Mouse (Mus musculus) neutrophil, adult 5-6 weeks (primary cell): ENCODE data around the gene Izumo1. TPM values are rescaled to one million over a fixed set of nuclear protein-coding genes. Genes with fewer than 3 reads are reported as not detected.
A peak's percentile ranks its signal among the peaks of the same experiment; 100 is the strongest.
"Not testable (repeated sequence)": the region's sequence is repeated elsewhere in the genome, so short reads cannot be mapped to it uniquely, and the experiment has no call there.

Source experiments
- ATAC-seq: fragments of 151-379, 151-347 bp; 2 replicates; pipeline ENCODE4 v1.8.0; 2017; ENCODE audit warnings: mild to moderate bottlenecking, moderate TSS enrichment; ENCODE audit not compliant: insufficient number of reproducible peaks, poor library complexity, low FRiP score, severe bottlenecking; ENCODE audit errors: extremely low read depth
- total RNA-seq: library from RNA; stranded (forward); fragments of 200-1000 nt; gene quantifications from 2 replicates; pipeline ENCODE4 v1.2.3, GENCODE M21; 2017

The Izumo1 gene
- total RNA-seq, 1 experiment from 2014 or later = not detected

DNA sequence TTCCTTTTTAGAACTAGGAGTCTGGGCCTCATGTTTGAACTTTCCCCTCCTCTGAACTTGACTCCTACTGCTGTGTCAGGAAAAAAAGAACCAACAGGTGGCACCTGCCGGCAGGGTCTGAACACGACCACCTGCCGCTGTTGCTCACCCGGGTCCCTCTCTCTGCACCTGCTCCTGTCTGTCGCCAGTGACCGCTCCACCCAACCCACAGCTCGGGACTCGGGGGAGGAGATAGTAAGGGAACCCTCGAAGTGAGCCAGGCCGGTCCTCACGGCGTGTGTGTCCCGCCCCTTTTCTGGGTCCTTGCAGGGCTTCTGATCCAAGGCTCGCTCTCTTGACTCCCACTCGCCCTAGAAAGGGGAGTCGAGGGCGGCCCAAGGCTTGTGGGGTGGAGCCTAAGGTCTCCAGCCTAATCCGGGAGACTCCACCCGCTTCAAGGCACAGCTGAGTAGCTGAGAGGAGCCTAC, 18.0 kb downstream of the Izumo1 start, which contains the start of gene Mamstr:
TSS of gene Mamstr (plus strand) at position 417 of the 467 bp plus-strand sequence.
- ATAC-seq = no peak

DNA sequence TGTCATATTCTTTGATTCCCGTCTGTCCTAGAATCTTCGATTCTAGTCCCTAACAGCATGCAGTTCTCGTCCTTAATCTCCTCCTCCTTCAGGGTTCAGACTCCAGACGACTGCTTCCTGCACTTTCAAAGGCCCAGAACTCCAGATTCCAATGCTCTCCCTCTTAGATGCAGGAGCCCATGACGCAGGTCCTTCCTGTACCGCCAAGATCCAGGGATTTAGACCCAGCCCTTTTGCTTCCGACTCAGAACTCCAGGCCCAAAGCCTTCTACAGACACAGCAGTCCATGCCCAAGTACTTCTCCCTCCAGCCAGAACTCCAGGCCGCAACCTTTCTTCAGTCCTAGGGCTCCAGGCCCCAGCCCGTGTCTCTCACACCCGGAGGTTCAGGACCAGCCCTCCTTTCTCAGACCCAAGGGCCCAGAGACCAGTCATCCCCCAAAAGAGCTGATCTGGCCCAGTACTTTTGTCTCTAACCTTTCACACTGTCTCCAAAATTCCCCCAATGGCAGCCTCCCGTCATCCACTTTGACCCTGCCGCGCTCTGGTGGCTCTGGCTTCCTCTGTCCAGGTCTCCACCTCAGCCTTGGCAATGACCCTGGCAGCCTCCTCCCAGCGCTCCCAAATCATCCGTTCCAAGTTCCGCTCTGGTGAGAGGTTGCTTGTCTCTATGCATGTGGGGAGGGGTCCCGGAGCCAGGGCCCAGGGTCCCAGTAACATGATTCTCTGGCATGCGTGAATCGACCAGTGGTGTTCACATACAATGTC, 18.8 kb downstream of the Izumo1 start:
- ATAC-seq = no peak

DNA sequence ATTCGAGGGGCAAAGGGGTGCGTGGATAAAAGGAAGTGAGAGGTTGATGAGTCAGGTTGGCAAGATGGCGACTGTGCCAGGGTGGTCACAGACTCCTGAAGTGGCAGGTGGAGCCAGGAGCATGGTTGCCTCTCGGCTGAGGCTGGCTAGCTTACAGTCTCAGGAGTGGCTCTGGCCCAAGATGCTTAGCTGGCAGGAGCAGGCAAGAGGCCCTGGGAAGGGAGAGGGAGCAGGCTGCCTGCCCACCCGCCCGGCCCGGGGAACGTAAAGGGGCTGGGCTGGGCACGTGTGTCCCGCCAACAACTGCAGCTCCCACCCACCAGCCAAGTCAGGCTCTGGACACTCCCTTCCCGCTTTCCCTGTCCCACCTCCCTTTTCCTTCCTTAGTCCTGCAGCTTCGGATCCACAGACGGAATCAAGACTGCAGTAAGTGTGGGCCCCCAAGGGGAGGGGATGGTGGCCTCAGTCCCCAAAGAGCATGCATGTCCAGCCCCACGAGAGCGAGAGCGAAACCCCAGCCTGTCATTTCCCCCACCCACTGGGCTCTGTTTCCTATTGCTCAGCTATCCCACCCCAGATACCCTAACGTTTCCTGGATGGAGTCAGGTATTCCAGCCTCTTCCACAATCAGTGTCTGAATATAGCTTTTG, 19.9 kb downstream of the Izumo1 start:
- no peak for ATAC-seq

DNA sequence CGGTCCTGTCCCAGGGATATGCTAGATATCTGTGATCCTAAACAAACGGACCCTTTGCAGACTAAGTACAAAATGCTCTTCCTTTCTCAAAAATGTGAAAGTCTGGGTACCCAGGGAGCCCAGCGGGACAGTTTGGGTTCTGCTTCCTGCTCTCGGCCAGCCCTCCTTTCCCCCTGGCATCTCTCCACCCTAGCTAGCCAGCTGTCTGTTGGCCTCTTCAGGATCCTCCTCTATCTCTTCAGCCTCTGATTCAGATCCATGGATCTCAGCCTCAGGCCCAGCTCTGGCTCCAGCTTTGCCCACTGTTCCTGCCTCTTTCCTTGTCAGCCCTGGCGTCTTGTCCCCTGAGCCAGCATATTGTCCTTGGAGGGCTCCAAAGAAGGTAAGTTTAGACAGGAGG, 20.5 kb downstream of the Izumo1 start:
- ATAC-seq = no peak

DNA sequence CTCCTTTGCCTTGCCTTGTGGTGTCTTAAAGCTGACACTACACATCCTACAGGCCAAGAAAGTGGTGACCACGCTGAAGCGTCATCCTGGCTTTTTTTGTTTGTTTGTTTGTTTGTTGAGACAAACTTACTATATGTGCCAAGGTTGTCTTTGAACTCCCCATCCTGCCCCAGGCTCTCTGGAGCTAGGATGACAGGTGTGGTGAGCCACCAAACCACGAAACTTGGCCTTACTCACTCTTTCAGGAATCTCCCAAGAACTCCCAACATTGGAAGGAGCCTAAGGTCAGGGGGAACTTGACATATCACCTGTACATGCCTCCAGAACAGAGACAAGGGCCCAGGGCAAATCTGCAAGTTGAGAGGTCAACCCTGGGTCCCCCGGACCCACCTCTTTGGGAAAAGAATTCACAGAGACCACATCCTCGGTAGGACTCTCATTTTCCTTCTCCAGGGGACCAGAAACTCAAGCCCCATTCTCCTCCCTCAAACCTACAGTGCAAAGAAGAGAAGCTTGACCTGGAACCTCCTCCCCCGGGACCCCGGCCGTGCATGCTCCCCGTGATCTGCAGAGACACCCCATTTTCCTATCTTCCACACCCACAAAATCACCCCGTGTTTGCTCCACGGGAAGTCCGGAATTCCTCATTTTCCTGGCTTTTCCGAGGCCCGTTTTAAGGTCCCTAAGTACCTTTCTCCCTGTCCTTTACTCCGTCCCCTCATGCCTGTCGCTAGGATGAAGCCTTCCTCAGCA, 21.1 kb downstream of the Izumo1 start:
- no peak for ATAC-seq

DNA sequence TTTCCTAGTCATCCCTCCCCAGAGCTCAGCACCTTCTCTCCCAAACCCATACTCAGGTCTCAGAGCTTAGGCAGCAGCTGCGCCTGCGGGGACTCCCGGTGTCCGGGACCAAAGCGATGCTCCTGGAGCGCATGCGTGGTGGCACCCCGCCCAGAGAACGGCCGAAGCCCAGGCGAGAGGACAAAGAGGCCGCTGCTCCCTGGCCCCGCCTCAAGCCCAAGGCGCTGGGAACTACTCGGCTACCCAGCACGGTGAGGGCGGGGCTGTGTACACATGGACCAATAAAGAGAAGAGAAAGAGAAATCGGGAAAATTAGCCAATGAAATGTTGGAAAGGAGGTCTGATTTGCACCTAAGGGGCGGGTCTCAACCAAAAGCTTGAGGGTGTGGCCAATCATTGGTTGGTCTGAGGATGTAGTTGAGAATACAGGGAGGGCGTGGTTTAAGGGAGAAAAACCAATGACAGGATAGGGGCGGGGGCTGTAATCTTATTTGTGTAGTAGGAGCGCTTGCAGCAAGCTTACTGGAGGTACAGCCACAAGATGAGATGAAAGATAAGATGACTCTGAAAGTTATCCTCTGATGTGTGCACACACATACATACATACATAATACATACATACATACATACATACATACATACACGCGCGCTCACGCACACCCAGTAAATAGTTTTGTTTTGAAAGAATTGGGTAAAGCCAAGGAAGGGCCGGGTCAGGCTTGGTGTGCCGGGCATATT, 22.0 kb downstream of the Izumo1 start:
- peak; percentile 51; the same call in 1 of the 2 replicates for ATAC-seq

DNA sequence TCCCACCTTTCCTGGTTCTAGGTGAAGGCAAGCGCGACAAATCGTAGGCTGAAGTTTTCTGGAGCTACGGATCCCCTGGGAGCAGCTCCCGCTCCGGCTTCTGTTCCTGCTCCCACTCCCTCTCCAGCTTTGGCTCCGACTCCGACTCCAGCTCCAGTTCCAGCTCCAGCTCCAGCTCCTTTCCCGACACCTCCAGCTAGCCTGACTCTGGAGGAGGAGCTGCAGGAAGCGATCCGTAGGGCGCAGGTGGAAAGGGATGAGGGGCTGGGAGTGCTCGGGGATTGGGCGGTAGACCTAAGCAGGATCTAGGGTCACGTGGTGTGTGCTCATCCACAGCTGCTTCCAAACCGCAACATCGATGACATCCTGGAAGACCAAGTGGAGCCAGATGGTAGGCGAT, 22.6 kb downstream of the Izumo1 start:
- ATAC-seq = no peak

DNA sequence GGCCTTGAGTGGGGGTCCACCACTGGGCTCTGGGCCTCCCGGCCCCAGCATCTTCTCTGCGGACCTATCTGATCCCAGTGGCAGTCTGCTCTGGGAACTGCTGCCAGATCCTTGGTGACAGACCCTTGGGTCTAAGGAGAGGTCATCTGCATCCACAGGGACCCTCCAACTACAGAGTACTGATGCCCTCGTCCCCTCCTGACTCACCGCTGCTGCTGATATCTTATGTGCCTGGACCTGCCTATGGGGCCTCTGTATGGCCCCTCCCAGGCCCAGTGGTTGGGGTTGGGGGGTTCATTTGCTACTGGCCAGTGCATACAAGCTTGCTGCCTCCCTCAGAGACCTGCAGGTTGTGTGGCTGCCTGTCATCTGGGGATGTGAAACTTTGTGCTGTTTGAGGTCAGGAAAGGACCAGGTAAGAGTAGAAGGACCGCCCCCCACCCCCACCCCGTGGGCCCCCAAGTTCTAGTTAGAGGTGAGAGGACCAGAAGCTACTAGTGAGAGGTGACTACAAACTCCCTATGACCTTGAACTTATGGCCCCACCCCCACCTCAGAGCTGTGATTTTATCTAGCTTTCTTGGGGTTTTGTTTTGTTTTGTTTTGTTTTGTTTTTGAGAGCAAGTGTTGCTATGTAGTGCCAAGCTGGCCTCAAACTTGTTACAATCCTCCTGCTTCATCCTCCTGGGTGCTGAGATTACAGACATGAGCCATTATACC, 23.4 kb downstream of the Izumo1 start:
- ATAC-seq = no peak

DNA sequence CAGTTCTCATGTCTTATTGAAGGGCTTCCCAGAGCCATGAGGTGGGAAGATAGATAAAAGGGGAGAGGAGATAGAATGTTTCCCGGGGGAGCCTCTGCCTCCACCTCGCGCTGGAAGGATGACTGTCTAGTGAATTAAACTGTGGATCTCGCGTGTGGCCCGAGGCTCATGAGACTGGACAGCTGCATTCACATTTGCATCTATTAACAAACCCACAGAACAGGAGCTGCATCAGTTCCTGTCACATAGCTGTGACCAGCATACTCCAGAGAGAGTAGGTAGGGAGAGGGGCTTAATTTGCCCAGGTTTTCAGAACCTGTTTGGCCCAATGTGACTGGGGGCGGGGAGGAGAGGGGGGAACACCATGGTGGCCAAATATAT, 24.0 kb downstream of the Izumo1 start:
- ATAC-seq = no peak

DNA sequence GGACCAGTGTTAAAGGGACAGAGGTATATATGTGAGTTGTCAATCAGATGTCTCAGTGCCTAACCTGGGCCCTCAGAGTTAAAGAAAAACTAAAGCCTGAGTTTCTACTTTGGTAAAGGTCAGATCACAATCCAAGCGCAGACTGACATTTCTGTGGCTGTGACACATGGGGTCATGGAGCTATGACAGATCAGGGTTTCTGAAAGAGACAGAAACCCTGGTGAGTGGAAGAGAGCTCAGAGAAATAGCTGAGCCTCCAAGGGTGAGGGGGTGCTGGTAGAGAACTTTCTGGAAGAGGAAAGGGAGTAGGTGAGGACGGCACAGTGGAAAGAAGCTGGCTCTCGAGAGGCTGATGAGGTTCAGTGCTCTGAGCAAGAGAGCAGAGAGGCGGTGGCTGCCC, 25.1 kb downstream of the Izumo1 start:
- no peak for ATAC-seq

DNA sequence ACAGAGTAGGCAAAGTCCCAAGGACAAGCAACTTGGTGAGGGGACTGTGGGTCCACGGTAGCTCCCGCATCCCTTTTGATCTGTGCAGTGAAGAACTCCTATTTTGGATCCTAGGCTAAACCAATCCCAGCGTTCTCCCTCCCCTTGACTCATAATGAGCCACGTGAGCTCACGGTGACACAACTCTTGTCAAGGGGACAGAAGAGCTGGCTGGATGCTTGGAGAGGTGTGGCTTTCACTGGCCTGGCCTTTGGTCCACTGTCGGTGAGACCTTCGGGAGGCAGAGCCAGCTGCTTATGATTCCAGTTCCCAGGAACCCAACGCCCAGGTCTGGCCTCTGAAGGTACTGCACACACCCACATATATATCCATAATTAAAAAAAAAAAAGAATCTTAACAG, 27.7 kb downstream of the Izumo1 start:
- no peak for ATAC-seq

DNA sequence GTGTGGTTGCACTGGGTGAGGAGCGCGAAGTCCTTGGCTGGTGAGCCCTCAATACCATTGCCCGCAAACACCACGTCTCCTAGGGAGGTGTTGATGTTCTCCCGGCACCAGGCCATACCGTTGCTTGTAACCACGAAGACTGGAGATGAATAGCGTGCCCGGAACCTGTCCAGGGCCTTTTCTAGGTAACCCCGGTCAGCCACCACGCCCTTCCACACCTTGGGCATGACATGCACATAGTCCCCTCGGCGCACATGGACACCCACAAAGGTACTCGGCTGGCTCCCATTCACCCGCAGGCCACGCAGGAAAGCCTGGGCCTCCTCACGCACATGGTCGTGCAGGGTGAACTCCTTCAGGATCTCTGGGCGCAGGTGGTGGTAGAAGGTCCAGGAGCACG, 28.9 kb downstream of the Izumo1 start:
- not testable (repeated sequence) for ATAC-seq

DNA sequence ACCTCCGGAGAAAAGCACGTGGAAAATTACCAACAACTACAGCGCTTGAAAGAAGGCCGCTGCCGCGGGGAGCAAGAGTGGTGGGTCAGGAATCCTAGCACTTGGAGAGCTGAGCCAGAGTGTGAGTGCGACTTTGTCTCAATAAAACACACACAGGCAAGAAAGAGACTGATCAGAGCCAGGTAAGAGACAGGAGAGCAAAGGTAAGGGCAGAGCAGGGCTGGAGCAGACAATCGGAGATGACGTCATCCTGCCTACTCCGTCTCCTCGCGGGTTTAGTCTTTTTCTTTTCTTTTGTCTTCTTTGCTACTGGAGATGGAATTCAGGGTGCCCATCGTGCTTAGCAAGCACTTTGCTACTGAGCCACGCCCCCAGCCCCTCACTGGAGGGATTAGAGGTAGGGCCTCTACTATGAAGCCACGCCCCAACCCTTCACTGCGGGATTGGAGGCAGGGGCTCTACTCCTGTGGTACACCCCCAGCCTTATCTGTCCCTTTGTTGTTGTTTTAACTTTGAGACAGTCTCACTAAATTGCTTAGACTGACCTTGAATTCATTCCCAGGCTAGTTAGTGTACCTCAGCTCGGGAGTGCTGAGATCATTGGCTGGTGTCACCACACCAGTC, 32.9 kb downstream of the Izumo1 start:
- ATAC-seq = no peak

DNA sequence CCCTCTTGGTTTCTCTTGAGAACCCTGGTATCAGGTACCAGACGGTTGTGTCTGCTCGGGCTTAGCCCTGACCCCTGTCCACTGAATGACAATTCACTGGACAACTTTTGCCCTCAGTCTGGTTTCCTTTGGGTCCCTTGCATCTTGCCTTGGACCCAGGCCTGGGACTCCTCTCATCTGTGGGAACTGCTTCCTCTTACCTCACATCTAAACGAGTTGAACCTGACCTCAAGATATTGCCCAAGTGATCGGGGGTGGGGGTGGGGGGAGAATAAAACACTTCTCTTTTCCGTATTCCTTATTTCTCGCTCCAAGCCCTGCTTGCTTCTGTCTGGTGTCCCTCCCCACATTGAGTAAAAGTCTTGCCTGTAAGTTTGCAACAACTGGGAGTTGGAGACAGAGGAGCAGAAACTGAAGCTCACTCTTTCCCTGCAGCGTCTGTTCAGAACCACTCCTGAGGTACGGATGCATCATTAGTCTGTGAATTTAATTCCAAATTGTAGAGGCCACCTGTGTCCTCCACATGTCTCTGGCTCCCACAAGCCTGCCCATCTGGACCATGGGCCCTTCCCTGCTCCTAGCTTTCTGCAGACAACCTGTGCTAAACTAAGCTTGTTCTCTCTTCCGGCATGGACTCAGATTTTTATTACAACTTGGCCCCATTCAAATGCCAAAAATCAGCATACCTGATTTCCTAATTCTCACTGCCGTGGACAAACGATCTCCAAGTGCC, 39.3 kb downstream of the Izumo1 start:
- peak; percentile 90 for ATAC-seq

DNA sequence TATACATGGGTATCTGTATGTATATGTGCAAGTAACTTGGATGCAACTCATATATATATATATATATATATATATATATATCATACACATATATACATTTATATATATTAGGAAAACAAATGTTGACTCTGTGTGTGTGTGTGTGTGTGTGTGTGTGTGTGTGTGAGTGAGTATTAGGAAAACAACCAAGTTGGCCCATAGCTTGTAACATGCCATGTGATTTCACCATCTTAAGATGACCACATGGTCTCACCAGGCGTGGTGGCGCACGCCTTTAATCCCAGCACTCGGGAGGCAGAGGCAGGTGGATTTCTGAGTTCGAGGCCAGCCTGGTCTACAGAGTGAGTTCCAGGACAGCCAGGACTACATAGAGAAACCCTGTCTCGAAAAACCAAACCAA, 40.1 kb downstream of the Izumo1 start:
- ATAC-seq = not testable (repeated sequence)

DNA sequence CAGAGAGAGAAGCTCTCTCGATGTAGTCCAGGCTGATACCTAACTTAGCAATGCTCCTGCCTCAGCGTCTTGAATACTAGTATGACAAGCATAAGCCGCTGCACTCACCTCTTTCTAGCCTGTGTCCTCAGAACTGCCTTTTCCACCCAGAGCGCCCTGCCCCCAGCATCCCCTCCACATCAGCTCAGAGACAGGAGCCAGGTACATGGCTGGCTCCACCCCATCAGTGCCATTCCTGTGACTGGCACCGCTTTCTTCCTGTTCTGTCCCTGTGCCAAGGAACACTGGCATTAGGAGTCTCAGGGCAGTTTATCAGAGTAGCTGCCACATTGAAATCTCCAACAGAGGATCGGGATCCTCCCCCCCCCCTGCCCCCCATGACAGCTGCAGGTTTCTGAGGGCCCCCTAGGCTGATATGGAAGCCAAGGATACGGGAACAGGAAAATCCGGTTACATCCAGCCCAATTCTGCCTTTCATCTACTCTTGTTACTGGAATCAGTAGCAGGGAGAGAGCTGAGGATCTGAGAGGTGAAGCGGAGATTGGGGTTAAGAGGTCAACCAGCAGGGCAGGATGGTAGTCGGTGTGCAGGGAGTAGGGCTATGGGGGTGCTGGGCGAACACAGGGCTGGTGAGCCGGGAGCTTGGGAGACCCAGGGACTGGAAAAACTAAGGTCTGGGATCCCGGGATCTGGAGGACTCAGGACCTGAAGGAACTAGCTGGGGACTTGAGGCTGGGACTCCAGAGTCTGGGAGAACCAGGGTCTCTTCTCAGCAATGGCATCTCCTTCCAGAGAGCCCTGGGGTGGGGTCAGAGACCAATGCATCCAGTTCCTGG, 43.9 kb downstream of the Izumo1 start:
- no peak for ATAC-seq

DNA sequence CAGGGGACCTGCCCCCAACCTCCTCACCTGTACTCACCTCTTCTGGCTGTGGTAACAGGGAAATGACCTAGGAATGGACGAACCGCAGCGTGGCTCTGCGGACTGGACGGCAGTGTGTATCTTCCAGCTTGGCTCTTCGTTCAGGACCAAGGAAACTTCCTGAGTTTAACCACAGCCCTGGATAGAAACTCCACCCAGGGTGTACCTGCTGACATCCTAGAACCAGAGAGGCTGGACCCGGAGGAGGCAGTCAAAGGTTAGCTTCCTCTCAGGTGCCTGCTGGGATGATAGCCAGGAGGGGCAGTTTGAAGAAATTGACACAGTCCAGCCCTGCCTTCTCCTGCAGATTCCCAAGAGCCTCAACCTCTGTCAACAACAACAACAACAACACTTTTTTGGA, 44.5 kb downstream of the Izumo1 start, which contains the start of gene Fut2:
TSS of gene Fut2 (minus strand) at position 234 of the 400 bp plus-strand sequence.
- no peak for ATAC-seq
